Mouse (Mus musculus) ES-E14 (cell line): ENCODE measurements at regions not wholly inside any gene's neighbourhood (a gene's known extent, or its start where the extent isn't known, plus 50 kb on each side); places are given as distances from the start of the nearest gene placed in this dataset.

Experiments used
- DNase-seq: peaks from one replicate; pipeline ENCODE4 v3.0.0-alpha.2; 2013; ENCODE audit warnings: low read depth, low spot score
- H3K27ac ChIP-seq: 2 replicates; pipeline ENCODE4 v1.5.1; 2012; ENCODE audit warnings: low read depth, mild to moderate bottlenecking, low read length, moderate library complexity, mixed read lengths; ENCODE audit not compliant: poor library complexity, insufficient read depth, severe bottlenecking
- H3K36me3 ChIP-seq: 2 replicates; pipeline ENCODE4 v1.6.1; 2012; ENCODE audit warnings: mild to moderate bottlenecking, low read length, moderate library complexity, mixed read lengths; ENCODE audit not compliant: control insufficient read depth, poor library complexity, insufficient read depth, severe bottlenecking
- H3K4me1 ChIP-seq, 2 experiments: fragments of 150-350 bp in 1 of 2; sonication (generic) in 1 of 2; 2 replicates each; pipeline ENCODE4 v1.6.1; 2012; ENCODE audit warnings: low read length in 2 of 2, mild to moderate bottlenecking in 1 of 2, mixed read lengths in 1 of 2; ENCODE audit not compliant: control insufficient read depth in 2 of 2, insufficient read depth in 2 of 2, poor library complexity in 1 of 2
- H3K4me3 ChIP-seq, 2 experiments: fragments of 150-350 bp in 1 of 2; sonication (generic) in 1 of 2; 2 replicates each; pipeline ENCODE4 v1.5.1; 2012; ENCODE audit warnings: low read length in 2 of 2, low read depth in 1 of 2, mild to moderate bottlenecking in 1 of 2, mixed read lengths in 1 of 2; ENCODE audit not compliant: insufficient read depth in 1 of 2, poor library complexity in 1 of 2, severe bottlenecking in 1 of 2
- H3K9ac ChIP-seq: 2 replicates; pipeline ENCODE4 v1.6.1; 2012; ENCODE audit warnings: low read depth, mild to moderate bottlenecking, low read length, mixed read lengths; ENCODE audit not compliant: poor library complexity, insufficient read depth, severe bottlenecking
- H3K9me3 ChIP-seq: fragments of 150-350 bp; sonication (generic); 2 replicates; pipeline ENCODE4 v1.6.1; 2012; ENCODE audit warnings: low read depth, mild to moderate bottlenecking, low read length; ENCODE audit not compliant: control insufficient read depth, insufficient read depth
- CHD2 ChIP-seq: IDR thresholded peaks from 2 replicates; pipeline ENCODE4 v1.6.1; 2014; ENCODE audit warnings: mild to moderate bottlenecking, low read depth, low read length, inconsistent platforms
- HCFC1 ChIP-seq: IDR thresholded peaks from 2 replicates; pipeline ENCODE4 v1.6.1; 2012; ENCODE audit warnings: low read length, inconsistent platforms, borderline replicate concordance; ENCODE audit not compliant: insufficient read depth
- MAFK ChIP-seq: IDR thresholded peaks from 2 replicates; pipeline ENCODE4 v1.6.1; 2014; ENCODE audit warnings: mild to moderate bottlenecking, low read depth, low read length, inconsistent platforms; ENCODE audit not compliant: insufficient read depth
- ZC3H11A ChIP-seq: IDR thresholded peaks from 2 replicates; pipeline ENCODE4 v1.6.1; 2012; ENCODE audit warnings: low read depth, mild to moderate bottlenecking, inconsistent platforms, low read length, borderline replicate concordance
- ZNF384 ChIP-seq: IDR thresholded peaks from 2 replicates; pipeline ENCODE4 v1.6.1; 2012; ENCODE audit warnings: low read depth, low read length, inconsistent platforms
- in situ Hi-C, 2 experiments: fragments of 600-800 bp; cut with MboI; formaldehyde crosslinking; loops; one replicate each; pipeline ENCODE4 v1.15.1; 2025; ENCODE audit warnings: low sequenced_read_pairs in 2 of 2, inconsistent platforms in 1 of 2; ENCODE audit not compliant: unreplicated experiment in 2 of 2

GRCm38 (mm10) chr3:9173643-9174516 lies 436.0 kb downstream of the Zfp704 start:
- Histone ChIP-seq H3K27ac (no peak overlapping the region), H3K4me1 (no peaks in the 10 kb centered on the region), H3K4me3 (no peak overlapping the region), H3K36me3 (no peaks in the 10 kb centered on the region), H3K9me3 (no peaks in the 10 kb centered on the region), H3K9ac (no peak overlapping the region)
- DNase-seq = no peak
- in situ Hi-C loops = no loop called here
- TF ChIP-seq MAFK (no peak), CHD2 (no peak), ZNF384 (0 out of 2 replicates have a peak, but pooled peaks have one; percentile 15), HCFC1 (no peak)

- no peak for TF ChIP-seq ZC3H11A
- no peak for TF ChIP-seq CHD2
- no peak for TF ChIP-seq ZNF384
- no peak for TF ChIP-seq MAFK
- no peak for TF ChIP-seq HCFC1
- no peaks in the 10 kb centered on the region for H3K36me3 ChIP-seq
- no peak overlapping the region for H3K9ac ChIP-seq
- in situ Hi-C loops = no loop called here
- DNase-seq = no peak
- H3K9me3 ChIP-seq = no peaks in the 10 kb centered on the region
- no peak overlapping the region for H3K4me3 ChIP-seq
- H3K27ac ChIP-seq = no peak overlapping the region
- peaks cover 0 to 2% of the 10 kb centered on the region in 2 experiments; a peak in 1 of 4 replicates for H3K4me1 ChIP-seq
Observed at GRCm38 (mm10) chr3:9171970-9172369, 437.9 kb downstream of the Zfp704 start.

GRCm38 (mm10) chr3:9168955-9169354 lies 440.9 kb downstream of the Zfp704 start:
- no peak for DNase-seq
- no peak overlapping the region for H3K4me3 ChIP-seq
- peaks cover 0 to 2% of the 10 kb centered on the region in 2 experiments; a peak in 1 of 4 replicates for H3K4me1 ChIP-seq
- no peak overlapping the region for H3K9ac ChIP-seq
- in situ Hi-C loops = no loop called here
- H3K9me3 ChIP-seq = no peaks in the 10 kb centered on the region
- TF ChIP-seq MAFK (no peak), CHD2 (no peak), HCFC1 (no peak), ZNF384 (no peak), ZC3H11A (no peak)
- no peaks in the 10 kb centered on the region for H3K36me3 ChIP-seq
- H3K27ac ChIP-seq = no peak overlapping the region

- Histone ChIP-seq H3K9ac (no peak overlapping the region), H3K9me3 (no peaks in the 10 kb centered on the region), H3K4me3 (0 out of 4 replicates have a peak overlapping the region, but pooled peaks of 1 of the 2 experiments have one; percentile 8), H3K27ac (no peak overlapping the region), H3K4me1 (peaks cover 2 to 5% of the 10 kb centered on the region in 2 experiments; a peak in 2 of 4 replicates), H3K36me3 (no peaks in the 10 kb centered on the region)
- TF ChIP-seq MAFK (no peak), ZNF384 (no peak), HCFC1 (no peak), CHD2 (no peak), ZC3H11A (no peak)
- peak; percentile 40 for DNase-seq
- in situ Hi-C loops = no loop called here
Observed at GRCm38 (mm10) chr3:9159073-9159472, 450.8 kb downstream of the Zfp704 start.

DNA sequence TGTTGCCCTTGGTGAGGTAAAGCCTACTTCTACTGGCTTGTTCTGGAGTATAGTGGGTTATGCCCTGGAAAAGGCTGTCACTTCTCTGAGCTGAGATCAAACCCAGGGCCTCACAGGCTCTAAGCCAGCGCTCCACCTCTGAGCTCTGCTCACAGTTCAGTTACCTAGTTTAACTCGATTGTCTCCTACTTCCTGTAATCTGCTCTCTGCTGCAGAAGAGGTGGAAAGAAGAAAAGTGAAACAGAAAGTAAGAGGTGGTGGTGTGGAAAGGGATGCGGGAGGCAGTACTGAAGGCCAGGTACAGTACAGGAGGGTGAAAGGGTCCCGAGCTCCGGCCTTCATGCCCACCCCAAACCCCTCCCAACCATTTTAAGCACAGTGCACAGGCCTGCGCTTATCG lies 455.7 kb downstream of the Zfp704 start:
- in situ Hi-C loops = no loop called here
- peaks cover under 1 to 2% of the 10 kb centered on the region in 2 experiments; a peak in 1 of 4 replicates for H3K4me1 ChIP-seq
- no peaks in the 10 kb centered on the region for H3K9me3 ChIP-seq
- no peak overlapping the region for H3K4me3 ChIP-seq
- H3K36me3 ChIP-seq = no peaks in the 10 kb centered on the region
- TF ChIP-seq MAFK = no peak
- TF ChIP-seq ZNF384 = no peak
- no peak for TF ChIP-seq HCFC1
- TF ChIP-seq ZC3H11A = no peak
- TF ChIP-seq CHD2 = no peak
- no peak overlapping the region for H3K27ac ChIP-seq
- no peak overlapping the region for H3K9ac ChIP-seq
- DNase-seq = no peak
